Mouse (Mus musculus): ENCODE data around the gene Odf3b. TPM values are rescaled to one million over a fixed set of nuclear protein-coding genes. Genes with fewer than 3 reads are reported as not detected.

The Odf3b gene
- total and polyA plus RNA-seq, 3 experiments = not detected

GRCm38 (mm10) chr15:89355241-89356187 lies 23.6 kb downstream of the Odf3b start, which contains the start of the genes Lmf2 and Ncaph2:
Lmf2 (minus strand) TSS chr15:89355659.
Ncaph2 (plus strand) TSS chr15:89355719.
- Histone ChIP-seq H3K27me3 (replicated peaks) (no peaks in the 10 kb centered on the region), H3K9ac (ENCODE audit: insufficient read depth, low read depth) (peak within 1 kb of the TSS; percentile 85), H3K4me1 (ENCODE audit: control insufficient read depth in 1 of 2, insufficient read depth in 2 of 2) (peaks cover 15 to 41% of the 10 kb centered on the region in 2 experiments), H3K4me3 (replicated peaks in 1 of 3; ENCODE audit: low read depth in 2 of 3, low read length in 2 of 3, poor library complexity in 1 of 3) (peak within 1 kb of the TSS; percentile 85 to 92 (median 88)), H3K4me2 (ENCODE audit: insufficient read depth, low read depth, poor library complexity, severe bottlenecking) (peak within 1 kb of the TSS; percentile 89), H3K9me3 (replicated peaks; ENCODE audit: low read length) (no peaks in the 10 kb centered on the region), H3K27ac (ENCODE audit: insufficient read depth, low read depth) (peak within 1 kb of the TSS; percentile 61), H3K79me2 (replicated peaks; ENCODE audit: control insufficient read depth, extremely low read depth, insufficient read depth, poor library complexity, severe bottlenecking) (peaks cover 55% of the 10 kb centered on the region), H3K36me3 (replicated peaks in 1 of 2; ENCODE audit: control insufficient read depth in 1 of 2, insufficient read depth in 1 of 2, low read length in 1 of 2) (peaks cover 45 to 63% of the 10 kb centered on the region in 2 experiments)
- DNase-seq (ENCODE audit: extremely low read depth) = peak; percentile 97
- in situ Hi-C loops (cut with MboI; ENCODE audit: low pct_ligation_motif_present, low pct_unique_long_range_greater_than_20kb, low sequenced_read_pairs) (loop anchor here (25.0 kb wide), 1 partner anchor 243 kb away; the partner anchor contains the start of gene Tubgcp6), dilution Hi-C loops (cut with MboI; ENCODE audit: extremely low pct_ligation_motif_present, extremely low pct_unique_long_range_greater_than_20kb, low sequenced_read_pairs) (no loop called here)
- TF ChIP-seq TBP (conservative IDR thresholded peaks at IDR 0.05; ENCODE audit: low read depth, low read length) (0 out of 2 replicates have a peak, but pooled peaks have one; percentile 50), E2F4 (IDR thresholded peaks at IDR 0.05; ENCODE audit: insufficient replicate concordance, low read depth, low read length) (peak; percentile 82; the same call in 1 of the 2 replicates), NELFE (IDR thresholded peaks at IDR 0.05; ENCODE audit: low read depth, low read length) (peak; percentile 80), SMC3 (IDR thresholded peaks at IDR 0.05; ENCODE audit: low read depth, low read length) (no peak), USF1 (IDR thresholded peaks at IDR 0.05; ENCODE audit: low read depth, low read length) (no peak), MAZ (IDR thresholded peaks at IDR 0.05; ENCODE audit: low read depth, low read length) (peak; percentile 77; the same call in 1 of the 2 replicates), UBTF (IDR thresholded peaks at IDR 0.05; ENCODE audit: low read depth, low read length) (0 out of 2 replicates have a peak, but pooled peaks have one; percentile 40), POLR2A (IDR thresholded peaks at IDR 0.05; ENCODE audit: low read depth, low read length) (peak; percentile 92), RAD21 (IDR thresholded peaks at IDR 0.05; ENCODE audit: low read depth, low read length) (no peak), KAT2A (IDR thresholded peaks at IDR 0.05; ENCODE audit: insufficient replicate concordance, low read length) (peak; percentile 90), POLR2AphosphoS2 (IDR thresholded peaks at IDR 0.05; ENCODE audit: low read depth, low read length) (no peak), CTCF (conservative IDR thresholded peaks at IDR 0.05 in 1 of 2, IDR thresholded peaks at IDR 0.05 in 1 of 2; ENCODE audit: low read depth in 2 of 2, low read length in 2 of 2) (no peak), MXI1 (IDR thresholded peaks at IDR 0.05; ENCODE audit: low read depth, low read length) (peak; percentile 83), USF2 (conservative IDR thresholded peaks at IDR 0.05; ENCODE audit: low read depth, low read length) (no peak), ZNF384 (IDR thresholded peaks at IDR 0.05; ENCODE audit: low read depth, low read length) (no peak; the same call in 1 of the 2 replicates), HCFC1 (IDR thresholded peaks at IDR 0.05; ENCODE audit: low read depth, low read length) (peak; percentile 88), MAX (IDR thresholded peaks at IDR 0.05; ENCODE audit: low read length) (peak; percentile 41; the same call in 1 of the 2 replicates), ZKSCAN1 (IDR thresholded peaks at IDR 0.05; ENCODE audit: borderline replicate concordance, low read depth, low read length) (no peak), MYC (IDR thresholded peaks at IDR 0.05; ENCODE audit: low read depth, low read length) (peak; percentile 71; the same call in 1 of the 2 replicates), EP300 (IDR thresholded peaks at IDR 0.05; ENCODE audit: low read length) (no peak), SIN3A (IDR thresholded peaks at IDR 0.05; ENCODE audit: low read length) (peak; percentile 94), JUND (conservative IDR thresholded peaks at IDR 0.05; ENCODE audit: low read depth, low read length) (no peak), GABPA (IDR thresholded peaks at IDR 0.05; ENCODE audit: insufficient replicate concordance, low read depth, low read length) (peak; percentile 56), ZC3H11A (IDR thresholded peaks at IDR 0.05; ENCODE audit: low read depth, low read length) (no peak), JUN (IDR thresholded peaks at IDR 0.05; ENCODE audit: insufficient read depth, low read depth, low read length) (no peak), RCOR1 (conservative IDR thresholded peaks at IDR 0.05; ENCODE audit: low read depth, low read length) (no peak), ZMIZ1 (IDR thresholded peaks at IDR 0.05; ENCODE audit: low read depth, low read length) (peak; percentile 79), NRF1 (IDR thresholded peaks at IDR 0.05; ENCODE audit: low read depth, low read length) (peak; percentile 62; the same call in 1 of the 2 replicates), TCF12 (IDR thresholded peaks at IDR 0.05; ENCODE audit: low read depth, low read length) (peak; percentile 88), CHD2 (IDR thresholded peaks at IDR 0.05; ENCODE audit: low read length) (0 out of 2 replicates have a peak, but pooled peaks have one; percentile 7), MEF2A (IDR thresholded peaks at IDR 0.05; ENCODE audit: borderline replicate concordance, low read depth, low read length) (no peak), CHD1 (IDR thresholded peaks at IDR 0.05; ENCODE audit: low read depth, low read length) (no peak), IRF4 (IDR thresholded peaks at IDR 0.05; ENCODE audit: low read depth, low read length) (peak; percentile 78), MAFK (IDR thresholded peaks at IDR 0.05; ENCODE audit: insufficient replicate concordance, low read length) (no peak), ELF1 (IDR thresholded peaks at IDR 0.05; ENCODE audit: low read depth, low read length) (peak; percentile 83), BHLHE40 (IDR thresholded peaks at IDR 0.05; ENCODE audit: low read depth, low read length) (0 out of 2 replicates have a peak, but pooled peaks have one; percentile 17), PAX5 (IDR thresholded peaks at IDR 0.05; ENCODE audit: low read length) (no peak)

All from CH12.LX (cell line).